Comparison of ENCODE assay signal across 7 mouse cellular contexts in the genomic region with DNA sequence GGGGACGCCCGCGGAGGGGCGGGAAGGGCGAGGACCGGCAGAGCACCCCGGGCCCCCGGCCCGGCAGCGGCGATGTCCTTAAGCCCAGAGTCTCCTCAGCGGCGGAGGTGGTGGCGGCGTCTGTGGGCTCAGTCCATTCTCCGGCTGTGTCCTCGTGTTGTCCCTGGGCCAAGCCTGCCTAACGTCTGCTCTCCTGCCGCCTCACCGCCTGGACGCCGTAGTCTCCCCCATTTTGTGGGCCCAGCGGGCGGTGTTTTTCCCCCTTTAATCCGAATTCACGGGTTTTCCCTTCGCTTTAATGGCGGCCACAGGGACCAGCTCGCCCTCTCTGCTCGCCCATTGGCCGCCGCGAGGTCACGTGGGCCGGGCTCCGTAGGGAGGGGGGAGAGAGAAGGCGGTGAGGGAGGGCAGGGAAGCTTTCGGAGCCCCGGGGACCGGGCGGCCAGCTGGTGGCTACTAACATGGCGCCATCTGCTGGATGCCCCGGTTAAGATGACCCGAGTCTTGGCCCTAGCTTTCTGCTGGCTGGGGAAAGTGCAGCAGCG. TPM values are rescaled to one million over a fixed set of nuclear protein-coding genes. Genes with fewer than 3 reads are reported as not detected.
A peak's percentile ranks its signal among the peaks of the same experiment; 100 is the strongest.
DNase-seq lines count a peak whose midpoint lies in the region; ATAC-seq and TF ChIP-seq lines count a peak whose summit lies in the region.

No protein-coding gene starts in this region.

- peak; percentile 90 for TF ChIP-seq CTCF in heart, adult 2 months (IDR thresholded peaks at IDR 0.05)

- H3K4me1 ChIP-seq in embryonic facial prominence, embryonic 12.5 days: peaks cover 16% of the 10 kb centered on the region
- peaks cover 7% of the 10 kb centered on the region for H3K4me1 ChIP-seq in heart, adult 2 months (ENCODE audit: control insufficient read depth, insufficient read depth, low read length)
- peaks cover 22% of the 10 kb centered on the region for H3K4me1 ChIP-seq in limb, embryonic 13.5 days
- H3K4me1 ChIP-seq in midbrain, embryonic 16.5 days (ENCODE audit: control insufficient read depth, insufficient read depth, low read length): peaks cover 27% of the 10 kb centered on the region

- peaks cover 10% of the 10 kb centered on the region; the same call in 1 of the 2 replicates for H3K36me3 ChIP-seq in embryonic facial prominence, embryonic 12.5 days
- H3K36me3 ChIP-seq in heart, adult 2 months (ENCODE audit: control insufficient read depth, insufficient read depth, low read length): peaks cover 23% of the 10 kb centered on the region
- H3K36me3 ChIP-seq in limb, embryonic 13.5 days: peaks cover 13% of the 10 kb centered on the region
- no peaks in the 10 kb centered on the region; the same call in 1 of the 2 replicates for H3K36me3 ChIP-seq in midbrain, embryonic 16.5 days (ENCODE audit: control insufficient read depth, insufficient read depth, low read length)

- peaks cover 7% of the 10 kb centered on the region for H3K79me2 ChIP-seq in heart, adult 2 months (replicated peaks; ENCODE audit: control insufficient read depth, insufficient read depth, low read length)

- H3K9ac ChIP-seq in embryonic facial prominence, embryonic 12.5 days: peak overlapping the region; percentile 94
- peak overlapping the region; percentile 99 for H3K9ac ChIP-seq in heart, adult 2 months (ENCODE audit: low read depth, low read length)
- peak overlapping the region; percentile 98 for H3K9ac ChIP-seq in limb, embryonic 13.5 days
- H3K9ac ChIP-seq in midbrain, embryonic 16.5 days (ENCODE audit: low read depth, low read length): peak overlapping the region; percentile 97

- DNase-seq in adrenal gland, postnatal 25 days: peak; percentile 100
- DNase-seq in heart, adult 2 months: peak; percentile 99
- peak; percentile 99 for DNase-seq in kidney, adult 8-10 months
- peak; percentile 99 for DNase-seq in spleen, postnatal 10 days (ENCODE audit: low spot score in 2 of 2)

- H3K27ac ChIP-seq in embryonic facial prominence, embryonic 12.5 days: peak overlapping the region; percentile 99
- peak overlapping the region; percentile 98 for H3K27ac ChIP-seq in heart, adult 2 months
- peak overlapping the region; percentile 99 for H3K27ac ChIP-seq in limb, embryonic 13.5 days
- H3K27ac ChIP-seq in midbrain, embryonic 16.5 days (ENCODE audit: low read length): peak overlapping the region; percentile 97

- H3K4me2 ChIP-seq in embryonic facial prominence, embryonic 12.5 days (replicated peaks): peak overlapping the region; percentile 28; the same call in 1 of the 2 replicates
- peak overlapping the region; percentile 80 for H3K4me2 ChIP-seq in limb, embryonic 13.5 days (replicated peaks)
- H3K4me2 ChIP-seq in midbrain, embryonic 16.5 days (ENCODE audit: low read length): 0 out of 2 replicates have a peak overlapping the region, but pooled peaks have one; percentile 1

- no peaks in the 10 kb centered on the region for H3K9me3 ChIP-seq in embryonic facial prominence, embryonic 12.5 days
- H3K9me3 ChIP-seq in limb, embryonic 13.5 days: no peaks in the 10 kb centered on the region
- no peaks in the 10 kb centered on the region for H3K9me3 ChIP-seq in midbrain, embryonic 16.5 days (replicated peaks; ENCODE audit: control insufficient read depth, low read length, poor library complexity, severe bottlenecking)

- intact Hi-C loops in heart, adult 2 months (cut with DNase I): loop anchor here (1.0 to 5.0 kb wide), 6 partner anchors 46 to 511 kb away; partner anchors contain the start of genes Brip1 and Ints2

- peak overlapping the region; percentile 93 for H3K4me3 ChIP-seq in embryonic facial prominence, embryonic 12.5 days
- peak overlapping the region; percentile 89 for H3K4me3 ChIP-seq in heart, adult 2 months
- peak overlapping the region; percentile 93 for H3K4me3 ChIP-seq in limb, embryonic 13.5 days
- peak overlapping the region; percentile 99 for H3K4me3 ChIP-seq in midbrain, embryonic 16.5 days (ENCODE audit: low read depth, low read length)

- TF ChIP-seq EP300 in heart, adult 2 months (IDR thresholded peaks at IDR 0.05; ENCODE audit: insufficient read depth, low read depth, low read length): 0 out of 2 replicates have a peak, but pooled peaks have one; percentile 58

- no peaks in the 10 kb centered on the region for H3K27me3 ChIP-seq in embryonic facial prominence, embryonic 12.5 days
- no peaks in the 10 kb centered on the region for H3K27me3 ChIP-seq in heart, adult 2 months (ENCODE audit: control insufficient read depth, insufficient read depth, low read length)
- H3K27me3 ChIP-seq in limb, embryonic 13.5 days: no peaks in the 10 kb centered on the region
- H3K27me3 ChIP-seq in midbrain, embryonic 16.5 days (ENCODE audit: control insufficient read depth, insufficient read depth, low read depth, low read length): no peaks in the 10 kb centered on the region

- TF ChIP-seq POLR2A in heart, adult 2 months (IDR thresholded peaks at IDR 0.05; ENCODE audit: insufficient read depth, low read depth, low read length): peak; percentile 88

- WGBS in embryonic facial prominence, embryonic 12.5 days: under 1% methylated on average over 45 of the region's 45 CpGs
- WGBS in heart, adult 2 months: under 1% methylated on average over 45 of the region's 45 CpGs
- WGBS in limb, embryonic 13.5 days: 1% methylated on average over 45 of the region's 45 CpGs
- under 1% methylated on average over 45 of the region's 45 CpGs for WGBS in midbrain, embryonic 16.5 days

- ATAC-seq in embryonic facial prominence, embryonic 12.5 days (ENCODE audit: insufficient number of reproducible peaks, insufficient read depth, low FRiP score, low TSS enrichment): peak; percentile 87
- ATAC-seq in limb, embryonic 13.5 days (ENCODE audit: low FRiP score, low read depth): peak; percentile 94
- ATAC-seq in midbrain, embryonic 16.5 days: peak; percentile 92

RNA-seq across cellular contexts. Expression of gene Med13, which starts 0.7 kb away (rescaled TPM):
- 48.9 and 54.1 TPM in 2 replicates for total RNA-seq in adrenal gland, postnatal 25 days (2021)
- 12.2 and 12.7 TPM in 2 replicates for polyA plus RNA-seq in embryonic facial prominence, embryonic 12.5 days (2016; fragmentation: Nextera tagmentation; extraction: Ambion mirVana)
- total RNA-seq in heart, adult 2 months (2021): 10 to 100 TPM; 32.2 to 36.6 TPM
- polyA plus RNA-seq in heart, adult 2 months (2012; rRNA removed): 15.9 and 27.6 TPM in 2 replicates
- polyA plus RNA-seq in limb, embryonic 13.5 days (2015; fragmentation: Nextera tagmentation; extraction: Ambion mirVana): 10.2 and 10.7 TPM in 2 replicates
- polyA plus RNA-seq in midbrain, embryonic 16.5 days (2015; fragmentation: Nextera tagmentation; extraction: Ambion mirVana): 6.6 and 8.6 TPM in 2 replicates

Comparison
In these comparisons a context has a peak if more than half of its experiments do, and no peak if none do; other contexts are left out.
1. Peak in every context shown above with its lines: DNase-seq, ATAC-seq, H3K4me3 ChIP-seq and H3K27ac ChIP-seq.
2. H3K4me2 ChIP-seq: peak in every context shown above with its lines; median percentile 80 in limb, embryonic 13.5 days; 28 in embryonic facial prominence, embryonic 12.5 days; 1 in midbrain, embryonic 16.5 days.